Mouse (Mus musculus): ENCODE results near the gene Bicdl1. TPM values are rescaled to one million over a fixed set of nuclear protein-coding genes. Genes with fewer than 3 reads are reported as not detected.

The Bicdl1 gene
- total and polyA plus RNA-seq, 3 experiments: 4.6 to 10.4 (median 6.1) TPM

- Histone ChIP-seq H3K9ac (ENCODE audit: low read depth, low read length) (no peak overlapping the region), H3K79me2 (replicated peaks; ENCODE audit: control insufficient read depth, insufficient read depth, low read length) (no peaks in the 10 kb centered on the region), H3K27ac (no peak overlapping the region), H3K27me3 (ENCODE audit: control insufficient read depth, insufficient read depth, low read length) (no peaks in the 10 kb centered on the region), H3K36me3 (ENCODE audit: control insufficient read depth, insufficient read depth, low read length) (no peaks in the 10 kb centered on the region), H3K4me1 (ENCODE audit: control insufficient read depth, insufficient read depth, low read length) (no peaks in the 10 kb centered on the region), H3K4me3 (no peak overlapping the region)
- intact Hi-C loops (cut with DNase I): no loop called here
- TF ChIP-seq POLR2A (IDR thresholded peaks at IDR 0.05; ENCODE audit: insufficient read depth, low read depth, low read length) (no peak), CTCF (IDR thresholded peaks at IDR 0.05) (no peak), EP300 (IDR thresholded peaks at IDR 0.05; ENCODE audit: insufficient read depth, low read depth, low read length) (no peak)
- WGBS: 52% methylated on average over 8 of the region's 8 CpGs
- no peak for DNase-seq
Measured at GRCm38 (mm10) chr5:115666366-115667065, 64.9 kb downstream of the Bicdl1 start.

- intact Hi-C loops (cut with DNase I): no loop called here
- WGBS: 46% methylated on average over 22 of the region's 22 CpGs
- Histone ChIP-seq H3K27me3 (ENCODE audit: control insufficient read depth, insufficient read depth, low read length) (no peaks in the 10 kb centered on the region), H3K4me3 (no peak overlapping the region), H3K36me3 (ENCODE audit: control insufficient read depth, insufficient read depth, low read length) (no peaks in the 10 kb centered on the region), H3K9ac (ENCODE audit: low read depth, low read length) (no peak overlapping the region), H3K79me2 (replicated peaks; ENCODE audit: control insufficient read depth, insufficient read depth, low read length) (no peaks in the 10 kb centered on the region), H3K27ac (no peak overlapping the region), H3K4me1 (ENCODE audit: control insufficient read depth, insufficient read depth, low read length) (no peaks in the 10 kb centered on the region)
- TF ChIP-seq EP300 (IDR thresholded peaks at IDR 0.05; ENCODE audit: insufficient read depth, low read depth, low read length): no peak
- no peak for TF ChIP-seq POLR2A (IDR thresholded peaks at IDR 0.05; ENCODE audit: insufficient read depth, low read depth, low read length)
- TF ChIP-seq CTCF (IDR thresholded peaks at IDR 0.05): no peak
- no peak for DNase-seq
Measured at GRCm38 (mm10) chr5:115662658-115663057, 68.8 kb downstream of the Bicdl1 start.

- no peak overlapping the region for H3K4me3 ChIP-seq
- no peak overlapping the region for H3K27ac ChIP-seq
- H3K36me3 ChIP-seq (ENCODE audit: control insufficient read depth, insufficient read depth, low read length): no peaks in the 10 kb centered on the region
- WGBS: 57% methylated on average over 6 of the region's 6 CpGs
- intact Hi-C loops (cut with DNase I): loop anchor here (10.0 kb wide), 1 partner anchor 366 kb away; the partner anchor contains the start of gene Prkab1
- no peaks in the 10 kb centered on the region for H3K4me1 ChIP-seq (ENCODE audit: control insufficient read depth, insufficient read depth, low read length)
- DNase-seq: no peak
- H3K9ac ChIP-seq (ENCODE audit: low read depth, low read length): no peak overlapping the region
- no peaks in the 10 kb centered on the region for H3K27me3 ChIP-seq (ENCODE audit: control insufficient read depth, insufficient read depth, low read length)
- TF ChIP-seq CTCF (IDR thresholded peaks at IDR 0.05): no peak
- TF ChIP-seq POLR2A (IDR thresholded peaks at IDR 0.05; ENCODE audit: insufficient read depth, low read depth, low read length): no peak
- TF ChIP-seq EP300 (IDR thresholded peaks at IDR 0.05; ENCODE audit: insufficient read depth, low read depth, low read length): no peak
- H3K79me2 ChIP-seq (replicated peaks; ENCODE audit: control insufficient read depth, insufficient read depth, low read length): no peaks in the 10 kb centered on the region
Measured at GRCm38 (mm10) chr5:115658352-115658751, 73.1 kb downstream of the Bicdl1 start.

GRCm38 (mm10) chr5:115657234-115657633, 74.2 kb downstream of the Bicdl1 start:
- WGBS: 70% methylated on average over 1 of the region's 1 CpGs
- no peak overlapping the region for H3K9ac ChIP-seq (ENCODE audit: low read depth, low read length)
- no peak for DNase-seq
- TF ChIP-seq POLR2A (IDR thresholded peaks at IDR 0.05; ENCODE audit: insufficient read depth, low read depth, low read length): no peak
- no peak for TF ChIP-seq EP300 (IDR thresholded peaks at IDR 0.05; ENCODE audit: insufficient read depth, low read depth, low read length)
- no peak for TF ChIP-seq CTCF (IDR thresholded peaks at IDR 0.05)
- no peak overlapping the region for H3K4me3 ChIP-seq
- no peak overlapping the region for H3K27ac ChIP-seq
- H3K36me3 ChIP-seq (ENCODE audit: control insufficient read depth, insufficient read depth, low read length): no peaks in the 10 kb centered on the region
- intact Hi-C loops (cut with DNase I): loop anchor here (10.0 kb wide), 1 partner anchor 368 kb away; the partner anchor contains the start of gene Prkab1
- no peaks in the 10 kb centered on the region for H3K27me3 ChIP-seq (ENCODE audit: control insufficient read depth, insufficient read depth, low read length)
- H3K4me1 ChIP-seq (ENCODE audit: control insufficient read depth, insufficient read depth, low read length): no peaks in the 10 kb centered on the region; the same call in 1 of the 2 replicates
- H3K79me2 ChIP-seq (replicated peaks; ENCODE audit: control insufficient read depth, insufficient read depth, low read length): no peaks in the 10 kb centered on the region

DNA sequence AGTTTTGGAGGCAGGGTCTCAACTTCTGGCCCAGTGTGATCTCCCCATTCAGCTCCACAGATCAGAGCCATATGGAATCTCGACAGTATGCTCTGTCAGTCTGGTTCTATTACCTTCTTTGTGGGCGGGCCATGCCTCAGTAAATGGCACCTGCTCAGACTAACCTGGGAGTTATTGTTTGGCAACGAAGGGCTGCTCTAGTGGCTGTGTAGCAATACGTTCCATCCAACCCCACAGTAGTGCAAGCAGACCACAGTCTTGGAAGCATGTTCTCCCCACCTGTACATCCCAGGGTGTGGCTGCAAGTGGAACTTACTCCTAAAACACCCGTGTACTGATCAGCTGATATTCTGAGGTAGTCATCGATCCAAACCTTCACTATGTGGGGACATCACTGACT, 74.7 kb downstream of the Bicdl1 start:
- Histone ChIP-seq H3K27me3 (ENCODE audit: control insufficient read depth, insufficient read depth, low read length) (no peaks in the 10 kb centered on the region), H3K27ac (no peak overlapping the region), H3K4me1 (ENCODE audit: control insufficient read depth, insufficient read depth, low read length) (no peaks in the 10 kb centered on the region; the same call in 1 of the 2 replicates), H3K36me3 (ENCODE audit: control insufficient read depth, insufficient read depth, low read length) (no peaks in the 10 kb centered on the region), H3K4me3 (no peak overlapping the region), H3K79me2 (replicated peaks; ENCODE audit: control insufficient read depth, insufficient read depth, low read length) (no peaks in the 10 kb centered on the region), H3K9ac (ENCODE audit: low read depth, low read length) (no peak overlapping the region)
- TF ChIP-seq POLR2A (IDR thresholded peaks at IDR 0.05; ENCODE audit: insufficient read depth, low read depth, low read length) (no peak), EP300 (IDR thresholded peaks at IDR 0.05; ENCODE audit: insufficient read depth, low read depth, low read length) (no peak), CTCF (IDR thresholded peaks at IDR 0.05) (no peak)
- intact Hi-C loops (cut with DNase I): loop anchor here (10.0 kb wide), 1 partner anchor 368 kb away; the partner anchor contains the start of gene Prkab1
- DNase-seq: no peak
- 75% methylated on average over 6 of the region's 6 CpGs for WGBS

DNA sequence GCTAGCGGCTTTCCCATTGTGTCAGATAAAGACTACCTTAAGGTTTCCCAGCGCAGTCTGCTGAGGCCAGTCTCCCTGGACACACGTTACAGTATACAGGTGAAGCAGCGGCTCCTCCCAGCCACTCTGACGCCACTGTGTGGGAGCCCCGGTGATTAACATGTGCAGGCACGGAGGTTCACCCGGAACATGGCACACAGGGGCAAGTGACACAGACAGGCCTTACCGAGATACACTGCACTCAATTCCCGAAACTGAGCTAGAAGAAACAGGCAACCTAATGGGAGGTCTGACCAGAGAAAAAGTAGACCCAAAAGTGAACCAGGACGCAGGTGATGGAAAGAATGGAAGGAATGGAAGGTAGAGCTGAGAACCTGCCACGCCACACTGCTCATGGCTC, 77.6 kb downstream of the Bicdl1 start:
- intact Hi-C loops (cut with DNase I): loop anchor here (2.0 to 10.0 kb wide), 3 partner anchors 21 to 371 kb away; partner anchors contain the start of genes Bicdl1 and Prkab1
- DNase-seq: no peak
- H3K27ac ChIP-seq: no peak overlapping the region
- no peaks in the 10 kb centered on the region; the same call in 1 of the 2 replicates for H3K4me1 ChIP-seq (ENCODE audit: control insufficient read depth, insufficient read depth, low read length)
- 92% methylated on average over 12 of the region's 12 CpGs for WGBS
- no peaks in the 10 kb centered on the region for H3K27me3 ChIP-seq (ENCODE audit: control insufficient read depth, insufficient read depth, low read length)
- no peaks in the 10 kb centered on the region for H3K36me3 ChIP-seq (ENCODE audit: control insufficient read depth, insufficient read depth, low read length)
- no peak overlapping the region for H3K9ac ChIP-seq (ENCODE audit: low read depth, low read length)
- H3K4me3 ChIP-seq: no peak overlapping the region
- no peaks in the 10 kb centered on the region for H3K79me2 ChIP-seq (replicated peaks; ENCODE audit: control insufficient read depth, insufficient read depth, low read length)
- TF ChIP-seq POLR2A (IDR thresholded peaks at IDR 0.05; ENCODE audit: insufficient read depth, low read depth, low read length): no peak
- TF ChIP-seq CTCF (IDR thresholded peaks at IDR 0.05): no peak
- TF ChIP-seq EP300 (IDR thresholded peaks at IDR 0.05; ENCODE audit: insufficient read depth, low read depth, low read length): no peak
